In genomic region chr6:136611351-136612215, GRCm38 (mm10) we compare ENCODE assay signal across 12 mouse cellular contexts. TPM values are rescaled to one million over a fixed set of nuclear protein-coding genes. Genes with fewer than 3 reads are reported as not detected.
DNase-seq lines count a peak whose midpoint lies in the region; ATAC-seq and TF ChIP-seq lines count a peak whose summit lies in the region.
"Had no signal": no experiment of that assay in that cellular context is flagged by ENCODE, and none has a peak within 500 bp of the region (broad histone marks: within the 10 kb centered on the region; RNA-seq: fewer than 3 reads in every experiment).

No protein-coding gene starts in this region.

- 91% methylated on average over 17 of the region's 17 CpGs for WGBS in heart, embryonic 14.5 days
- 77% methylated on average over 17 of the region's 17 CpGs for WGBS in heart, adult 2 months
- 95% methylated on average over 17 of the region's 17 CpGs for WGBS in intestine, postnatal 0 days

- TF ChIP-seq POLR2A in heart, adult 2 months (IDR thresholded peaks at IDR 0.05; ENCODE audit: insufficient read depth, low read depth, low read length): no peak

- H3K36me3 ChIP-seq in heart, embryonic 14.5 days (ENCODE audit: control insufficient read depth, insufficient read depth, low read length): peaks cover 50% of the 10 kb centered on the region
- H3K36me3 ChIP-seq in heart, adult 2 months (ENCODE audit: control insufficient read depth, insufficient read depth, low read length): no peaks in the 10 kb centered on the region
- H3K36me3 ChIP-seq in intestine, postnatal 0 days (ENCODE audit: control insufficient read depth, insufficient read depth): peaks cover 49% of the 10 kb centered on the region

- H3K27me3 ChIP-seq in heart, embryonic 14.5 days (ENCODE audit: control insufficient read depth, insufficient read depth, low read length): no peaks in the 10 kb centered on the region
- no peaks in the 10 kb centered on the region for H3K27me3 ChIP-seq in heart, adult 2 months (ENCODE audit: control insufficient read depth, insufficient read depth, low read length)
- no peaks in the 10 kb centered on the region for H3K27me3 ChIP-seq in intestine, postnatal 0 days (replicated peaks; ENCODE audit: control insufficient read depth, insufficient read depth, low read length)
- H3K27me3 ChIP-seq: liver, embryonic 12.5 days had no signal

- TF ChIP-seq CTCF in heart, adult 2 months (IDR thresholded peaks at IDR 0.05): no peak
- no peak for TF ChIP-seq CTCF in intestine, postnatal 0 days (IDR thresholded peaks at IDR 0.05; ENCODE audit: low read depth)

- H3K4me3 ChIP-seq in heart, embryonic 14.5 days (ENCODE audit: control insufficient read depth in 1 of 2, insufficient read depth in 1 of 2, low read depth in 1 of 2, low read length in 2 of 2): no peak overlapping the region
- H3K4me3 ChIP-seq in heart, adult 2 months: no peak overlapping the region
- no peak overlapping the region for H3K4me3 ChIP-seq in intestine, postnatal 0 days (ENCODE audit: low read depth, low read length)
- H3K4me3 ChIP-seq: liver, embryonic 12.5 days had no signal

- intact Hi-C loops in heart, adult 2 months (cut with DNase I): no loop called here

- peak; percentile 55; the same call in 1 of the 2 replicates for ATAC-seq in heart, embryonic 14.5 days (ENCODE audit: insufficient number of reproducible peaks, insufficient read depth, low FRiP score, low read depth)
- no peak for ATAC-seq in intestine, postnatal 0 days
- ATAC-seq: liver, embryonic 12.5 days; midbrain, embryonic 16.5 days had no signal

- H3K9ac ChIP-seq in heart, embryonic 14.5 days (ENCODE audit: low read length): no peak overlapping the region
- H3K9ac ChIP-seq in heart, adult 2 months (ENCODE audit: low read depth, low read length): no peak overlapping the region
- no peak overlapping the region for H3K9ac ChIP-seq in intestine, postnatal 0 days (ENCODE audit: low read depth, low read length)
- H3K9ac ChIP-seq: liver, embryonic 12.5 days had no signal

- H3K27ac ChIP-seq in heart, embryonic 14.5 days (replicated peaks in 1 of 2; ENCODE audit: control insufficient read depth in 1 of 2, insufficient read depth in 1 of 2, low read depth in 2 of 2, low read length in 2 of 2): peak overlapping the region in 1 of 2 experiments; percentile 47; a peak in 2 of 4 replicates
- no peak overlapping the region for H3K27ac ChIP-seq in heart, adult 2 months
- H3K27ac ChIP-seq in intestine, postnatal 0 days (ENCODE audit: low read depth, low read length): no peak overlapping the region
- H3K27ac ChIP-seq: liver, embryonic 12.5 days had no signal

- no peaks in the 10 kb centered on the region; a peak in 1 of 4 replicates for H3K4me1 ChIP-seq in heart, embryonic 14.5 days (ENCODE audit: control insufficient read depth in 2 of 2, insufficient read depth in 2 of 2, low read length in 2 of 2)
- H3K4me1 ChIP-seq in heart, adult 2 months (ENCODE audit: control insufficient read depth, insufficient read depth, low read length): no peaks in the 10 kb centered on the region
- H3K4me1 ChIP-seq in intestine, postnatal 0 days (replicated peaks; ENCODE audit: control insufficient read depth, insufficient read depth, low read length): no peaks in the 10 kb centered on the region
- H3K4me1 ChIP-seq: liver, embryonic 12.5 days had no signal

- H3K9me3 ChIP-seq in heart, embryonic 14.5 days (ENCODE audit: control insufficient read depth, low read length): peaks cover 13% of the 10 kb centered on the region; the same call in 1 of the 2 replicates
- H3K9me3 ChIP-seq in intestine, postnatal 0 days (ENCODE audit: control insufficient read depth): no peaks in the 10 kb centered on the region

- no peak for TF ChIP-seq EP300 in heart, adult 2 months (IDR thresholded peaks at IDR 0.05; ENCODE audit: insufficient read depth, low read depth, low read length)

- H3K4me2 ChIP-seq in heart, embryonic 14.5 days (ENCODE audit: low read length): no peak overlapping the region
- H3K4me2 ChIP-seq in intestine, postnatal 0 days (replicated peaks; ENCODE audit: low read depth): no peak overlapping the region
- H3K4me2 ChIP-seq: liver, embryonic 12.5 days had no signal

- no peaks in the 10 kb centered on the region for H3K79me2 ChIP-seq in heart, adult 2 months (replicated peaks; ENCODE audit: control insufficient read depth, insufficient read depth, low read length)

- no peak for DNase-seq in heart, adult 2 months
- peak; percentile 19 for DNase-seq in right cerebral cortex, postnatal 14 days
- DNase-seq in right cerebral cortex, adult 18-20 months: no peak
- DNase-seq in adrenal gland, postnatal 36 days: peak; percentile 71 to 77
- peak; percentile 8 for DNase-seq in skeletal muscle tissue, adult 2 months (ENCODE audit: low read depth, low spot score)
- DNase-seq in layer of hippocampus, postnatal 10 days (ENCODE audit: low spot score in 2 of 2): no peak
- DNase-seq: lung, postnatal 36 days; thymus, postnatal 36 days had no signal

RNA-seq across cellular contexts. Expression of gene Plbd1, which starts 50.1 kb away (rescaled TPM):
- polyA plus RNA-seq in heart, embryonic 14.5 days (2014; fragmentation: Nextera tagmentation; extraction: Ambion mirVana): 6.6 and 7.6 TPM in 2 replicates
- 10 to 100 TPM; 48.8 to 53.5 TPM for total RNA-seq in heart, adult 2 months (2021)
- 28.4 and 50.7 TPM in 2 replicates for polyA plus RNA-seq in heart, adult 2 months (2012; rRNA removed)
- 10 to 100 TPM; 30.8 to 37.9 TPM for total RNA-seq in adrenal gland, postnatal 36 days (2021)
- under 1 TPM; 0.20 to 0.23 TPM for total RNA-seq in layer of hippocampus, postnatal 10 days (2021)
- polyA plus RNA-seq in intestine, postnatal 0 days (2015; fragmentation: Nextera tagmentation; extraction: Ambion mirVana): 108 and 116 TPM in 2 replicates

Comparison
In these comparisons a context has a peak if more than half of its experiments do, and no peak if none do; other contexts are left out.
1. DNase-seq: peak in right cerebral cortex, postnatal 14 days (single experiment), adrenal gland, postnatal 36 days (2 of 2) and skeletal muscle tissue, adult 2 months (single experiment); none in heart, adult 2 months (0 of 2), right cerebral cortex, adult 18-20 months (single experiment) and layer of hippocampus, postnatal 10 days (0 of 2).
2. RNA of gene Plbd1, which starts 50.1 kb away (total RNA-seq): 48.8 to 53.5 TPM in heart, adult 2 months and 30.8 to 37.9 TPM in adrenal gland, postnatal 36 days; 0.20 to 0.23 TPM in layer of hippocampus, postnatal 10 days; every median in the first group is over 10 times any median in the second.